Mouse (Mus musculus) MEL (cell line): ENCODE measurements around the gene Klra10. TPM values are rescaled to one million over a fixed set of nuclear protein-coding genes. Genes with fewer than 3 reads are reported as not detected.
A peak's percentile ranks its signal among the peaks of the same experiment; 100 is the strongest.

ENCODE experiments used
- DNase-seq: peaks from one replicate; pipeline ENCODE4 v3.0.0; 2011; ENCODE audit warnings: low read depth, low spot score
- H3K27ac ChIP-seq: 2 replicates; pipeline ENCODE4 v1.5.1; 2012; ENCODE audit warnings: low read depth, mild to moderate bottlenecking, control low read depth, low read length, moderate library complexity; ENCODE audit not compliant: control insufficient read depth
- H3K27me3 ChIP-seq, 2 experiments: fragments of 150-350 bp in 1 of 2; sonication (generic) in 1 of 2; 2 replicates each; pipeline ENCODE4 v1.6.1; 2012; ENCODE audit warnings: low read length in 2 of 2, mild to moderate bottlenecking in 2 of 2, improper control_type of control experiment in 1 of 2, moderate library complexity in 1 of 2; ENCODE audit not compliant: insufficient read depth in 2 of 2, control insufficient read depth in 1 of 2
- H3K36me3 ChIP-seq, 2 experiments: 2 replicates each; pipeline ENCODE4 v1.6.1; 2012 to 2014; ENCODE audit warnings: low read length in 2 of 2, improper control_type of control experiment in 1 of 2, inconsistent platforms in 1 of 2, mild to moderate bottlenecking in 1 of 2; ENCODE audit not compliant: insufficient read depth in 2 of 2, control insufficient read depth in 1 of 2
- H3K4me1 ChIP-seq, 2 experiments: fragments of 150-350 bp in 1 of 2; sonication (generic) in 1 of 2; 2 replicates each; pipeline ENCODE4 v1.6.1; 2012; ENCODE audit warnings: low read length in 2 of 2, improper control_type of control experiment in 1 of 2, mild to moderate bottlenecking in 1 of 2; ENCODE audit not compliant: insufficient read depth in 2 of 2, control insufficient read depth in 1 of 2
- H3K4me3 ChIP-seq, 2 experiments: fragments of 150-350 bp in 1 of 2; sonication (generic) in 1 of 2; 2 replicates each; pipeline ENCODE4 v1.5.1; 2012; ENCODE audit warnings: low read depth in 2 of 2, low read length in 2 of 2, mild to moderate bottlenecking in 2 of 2, moderate library complexity in 2 of 2, control low read depth in 1 of 2, improper control_type of control experiment in 1 of 2; ENCODE audit not compliant: control insufficient read depth in 1 of 2, insufficient read depth in 1 of 2
- H3K79me2 ChIP-seq: 2 replicates; pipeline ENCODE4 v1.6.1; 2012; ENCODE audit warnings: mild to moderate bottlenecking, low read length, moderate library complexity; ENCODE audit not compliant: control insufficient read depth, poor library complexity, insufficient read depth
- H3K9ac ChIP-seq: 2 replicates; pipeline ENCODE4 v1.6.1; 2012; ENCODE audit warnings: low read depth, mild to moderate bottlenecking, control low read depth, low read length, moderate library complexity; ENCODE audit not compliant: control insufficient read depth, poor library complexity, severe bottlenecking
- H3K9me3 ChIP-seq: fragments of 150-350 bp; sonication (generic); replicated peaks from 2 replicates; pipeline ENCODE4 v1.6.1; 2012; ENCODE audit warnings: mild to moderate bottlenecking, low read length, improper control_type of control experiment, moderate library complexity; ENCODE audit not compliant: insufficient read depth
- BHLHE40 ChIP-seq: IDR thresholded peaks from 2 replicates; pipeline ENCODE4 v1.6.1; 2012; ENCODE audit warnings: low read depth, mild to moderate bottlenecking, inconsistent platforms, low read length, improper control_type of control experiment, borderline replicate concordance
- CHD2 ChIP-seq: IDR thresholded peaks from 2 replicates; pipeline ENCODE4 v1.6.1; 2011; ENCODE audit warnings: low read length, improper control_type of control experiment
- E2F4 ChIP-seq: IDR thresholded peaks from 2 replicates; pipeline ENCODE4 v1.6.1; 2011; ENCODE audit warnings: low read depth, low read length, improper control_type of control experiment, borderline replicate concordance
- ELF1 ChIP-seq: IDR thresholded peaks from 2 replicates; pipeline ENCODE4 v1.6.1; 2014; ENCODE audit warnings: low read depth, mild to moderate bottlenecking, inconsistent platforms, low read length, improper control_type of control experiment, moderate library complexity
- EP300 ChIP-seq, 2 experiments: IDR thresholded peaks; 2 replicates each; pipeline ENCODE4 v1.6.1; 2011; ENCODE audit warnings: improper control_type of control experiment in 2 of 2, low read length in 2 of 2, low read depth in 1 of 2, mild to moderate bottlenecking in 1 of 2
- ETS1 ChIP-seq: IDR thresholded peaks from 2 replicates; pipeline ENCODE4 v1.6.1; 2012; ENCODE audit warnings: low read depth, mild to moderate bottlenecking, inconsistent platforms, low read length, improper control_type of control experiment, moderate library complexity
- GATA1 ChIP-seq: IDR thresholded peaks from 2 replicates; pipeline ENCODE4 v1.6.1; 2011; ENCODE audit warnings: low read depth, low read length, improper control_type of control experiment
- JUND ChIP-seq: IDR thresholded peaks from 2 replicates; pipeline ENCODE4 v1.6.1; 2011; ENCODE audit warnings: low read depth, mild to moderate bottlenecking, improper control_type of control experiment, low read length
- KAT2A ChIP-seq: conservative IDR thresholded peaks from 2 replicates; pipeline ENCODE4 v1.6.1; 2012; ENCODE audit warnings: low read depth, low read length, improper control_type of control experiment, inconsistent platforms
- MAZ ChIP-seq: IDR thresholded peaks from 2 replicates; pipeline ENCODE4 v1.6.1; 2012; ENCODE audit warnings: low read depth, mild to moderate bottlenecking, inconsistent platforms, low read length, improper control_type of control experiment
- MYB ChIP-seq: IDR thresholded peaks from 2 replicates; pipeline ENCODE4 v1.6.1; 2011; ENCODE audit warnings: mild to moderate bottlenecking, low read depth, low read length, improper control_type of control experiment
- MYC ChIP-seq: IDR thresholded peaks from 2 replicates; pipeline ENCODE4 v1.6.1; 2011; ENCODE audit warnings: low read depth, mild to moderate bottlenecking, low read length, improper control_type of control experiment, moderate library complexity
- NELFE ChIP-seq: IDR thresholded peaks from 2 replicates; pipeline ENCODE4 v1.6.1; 2011; ENCODE audit warnings: low read depth, low read length, improper control_type of control experiment
- NRF1 ChIP-seq: IDR thresholded peaks from 2 replicates; pipeline ENCODE4 v1.6.1; 2014; ENCODE audit warnings: low read depth, mild to moderate bottlenecking, inconsistent platforms, low read length, improper control_type of control experiment, moderate library complexity; ENCODE audit not compliant: poor library complexity, insufficient read depth, severe bottlenecking
- POLR2A ChIP-seq, 2 experiments: IDR thresholded peaks; 2 replicates each; pipeline ENCODE4 v1.6.1; 2011 to 2012; ENCODE audit warnings: low read length in 2 of 2, mild to moderate bottlenecking in 2 of 2, control low read depth in 1 of 2, improper control_type of control experiment in 1 of 2, low read depth in 1 of 2, moderate library complexity in 1 of 2; ENCODE audit not compliant: control insufficient read depth in 1 of 2, insufficient read depth in 1 of 2, poor library complexity in 1 of 2
- POLR2AphosphoS5 ChIP-seq: IDR thresholded peaks from 2 replicates; pipeline ENCODE4 v1.6.1; 2012; ENCODE audit warnings: low read depth, borderline replicate concordance, mild to moderate bottlenecking, inconsistent platforms, low read length, moderate library complexity, mixed read lengths
- RCOR1 ChIP-seq: IDR thresholded peaks from 2 replicates; pipeline ENCODE4 v1.6.1; 2012; ENCODE audit warnings: low read depth, mild to moderate bottlenecking, inconsistent platforms, low read length, improper control_type of control experiment
- SIN3A ChIP-seq: IDR thresholded peaks from 2 replicates; pipeline ENCODE4 v1.6.1; 2012; ENCODE audit warnings: low read length, improper control_type of control experiment, inconsistent platforms
- SMC3 ChIP-seq: IDR thresholded peaks from 2 replicates; pipeline ENCODE4 v1.6.1; 2011; ENCODE audit warnings: low read depth, low read length, improper control_type of control experiment
- TAL1 ChIP-seq: IDR thresholded peaks from 2 replicates; pipeline ENCODE4 v1.6.1; 2012; ENCODE audit warnings: mild to moderate bottlenecking, inconsistent platforms, low read length, moderate library complexity, mixed read lengths
- TBP ChIP-seq: IDR thresholded peaks from 2 replicates; pipeline ENCODE4 v1.8.0; 2011; ENCODE audit warnings: low read depth, low read length, improper control_type of control experiment
- TCF12 ChIP-seq: IDR thresholded peaks from 2 replicates; pipeline ENCODE4 v1.6.1; 2014; ENCODE audit warnings: low read depth, mild to moderate bottlenecking, inconsistent platforms, low read length, improper control_type of control experiment, moderate library complexity
- UBTF ChIP-seq: IDR thresholded peaks from 2 replicates; pipeline ENCODE4 v1.6.1; 2012; ENCODE audit warnings: low read depth, mild to moderate bottlenecking, inconsistent platforms, low read length, improper control_type of control experiment, moderate library complexity, borderline replicate concordance; ENCODE audit not compliant: insufficient read depth
- USF1 ChIP-seq: IDR thresholded peaks from 2 replicates; pipeline ENCODE4 v1.6.1; 2014; ENCODE audit warnings: low read depth, mild to moderate bottlenecking, inconsistent platforms, low read length, improper control_type of control experiment, moderate library complexity
- USF2 ChIP-seq, 2 experiments: IDR thresholded peaks; 2 replicates each; pipeline ENCODE4 v1.6.1; 2011 to 2012; ENCODE audit warnings: improper control_type of control experiment in 2 of 2, low read length in 2 of 2, borderline replicate concordance in 1 of 2, inconsistent platforms in 1 of 2, low read depth in 1 of 2, mild to moderate bottlenecking in 1 of 2; ENCODE audit not compliant: insufficient read depth in 1 of 2
- ZMIZ1 ChIP-seq: IDR thresholded peaks from 2 replicates; pipeline ENCODE4 v1.6.1; 2012; ENCODE audit warnings: low read depth, mild to moderate bottlenecking, inconsistent platforms, low read length, improper control_type of control experiment, moderate library complexity
- polyA plus RNA-seq, 2 experiments: library from polyadenylated mRNA; stranded (reverse) in 1 of 2; unstranded in 1 of 2; fragments of >175 nt in 1 of 2; fragments of >200 nt in 1 of 2; gene quantifications; 2 replicates each; pipeline versions ENCODE4 v1.2.1 to v1.2.4; 2012; ENCODE audit warnings: low replicate concordance in 2 of 2, low read depth in 1 of 2; ENCODE audit not compliant: insufficient read length in 2 of 2, insufficient read depth in 1 of 2, missing spikeins in 1 of 2
- total RNA-seq: library from RNA; depleted of rRNA; stranded (reverse); fragments of 300-350 nt; gene quantifications from 2 replicates; pipeline ENCODE4 v1.2.3, GENCODE M21; 2012

Klra10 gene
- total and polyA plus RNA-seq, 3 experiments = not detected

DNA sequence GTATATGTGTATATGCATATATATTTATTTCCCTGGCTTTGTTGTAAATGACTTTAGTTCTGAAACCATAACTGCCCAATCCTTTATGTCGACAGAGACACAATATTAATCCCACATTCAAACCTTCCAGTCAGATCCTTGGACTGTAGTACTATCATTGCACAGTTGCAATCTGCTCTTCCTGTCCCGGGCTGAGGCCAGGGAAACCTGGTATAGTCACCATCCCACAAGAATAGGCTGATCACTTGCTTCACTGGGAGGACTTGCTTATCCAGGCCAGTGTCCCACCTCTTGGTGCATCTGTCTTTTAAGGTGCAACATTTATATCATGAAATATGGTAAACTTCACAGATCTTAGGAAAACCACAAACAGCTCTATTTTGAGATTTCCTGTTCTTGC lies 44.2 kb downstream of the Klra10 start:
- DNase-seq = no peak

DNA sequence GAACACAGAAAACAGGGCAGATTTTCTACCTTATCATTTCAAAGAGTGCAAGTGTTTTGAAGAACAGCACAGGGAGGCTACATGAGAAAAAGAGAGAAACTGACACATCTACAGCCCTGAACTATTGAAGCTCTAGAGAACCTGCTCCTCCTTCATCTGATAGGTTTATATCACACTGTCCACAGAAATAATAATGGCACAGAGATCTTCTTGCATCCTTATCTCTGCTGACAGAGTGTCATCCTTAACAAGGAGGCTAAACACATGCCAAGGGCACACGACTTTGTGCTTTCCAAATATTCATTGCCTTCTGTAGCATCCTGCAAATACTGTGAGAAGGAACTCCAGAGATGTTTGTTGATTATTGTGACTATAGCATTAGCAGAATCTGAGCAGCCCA lies 45.1 kb downstream of the Klra10 start:
- no peaks in the 10 kb centered on the region for H3K9me3 ChIP-seq
- no peaks in the 10 kb centered on the region for H3K36me3 ChIP-seq
- peaks cover 0 to 2% of the 10 kb centered on the region in 2 experiments; a peak in 1 of 4 replicates for H3K4me1 ChIP-seq
- H3K4me3 ChIP-seq = no peak overlapping the region
- H3K27me3 ChIP-seq = no peaks in the 10 kb centered on the region
- H3K79me2 ChIP-seq = no peaks in the 10 kb centered on the region
- peak; percentile 44 for DNase-seq
- TF ChIP-seq EP300 (IDR thresholded peaks at IDR 0.05; ENCODE audit: low read depth in 1 of 2, low read length in 2 of 2) = peak; percentile 68 to 72
- TF ChIP-seq GATA1 = peak; percentile 70
- TF ChIP-seq ETS1 = 0 out of 2 replicates have a peak, but pooled peaks have one; percentile 29
- TF ChIP-seq MAZ = no peak
- TF ChIP-seq RCOR1 = 0 out of 2 replicates have a peak, but pooled peaks have one; percentile 27
- TF ChIP-seq UBTF = no peak
- TF ChIP-seq TCF12 = peak; percentile 78
- TF ChIP-seq CHD2 = no peak
- no peak overlapping the region for H3K27ac ChIP-seq
- no peak overlapping the region for H3K9ac ChIP-seq

More for the DNA sequence above, 44.2 kb downstream of the Klra10 start:
- Histone ChIP-seq H3K27me3 (no peaks in the 10 kb centered on the region), H3K4me3 (no peak overlapping the region), H3K4me1 (peaks cover 0 to 2% of the 10 kb centered on the region in 2 experiments; a peak in 1 of 4 replicates), H3K36me3 (no peaks in the 10 kb centered on the region), H3K9ac (no peak overlapping the region), H3K9me3 (no peaks in the 10 kb centered on the region)
- TF ChIP-seq MAZ = no peak
- TF ChIP-seq USF1 = no peak
- TF ChIP-seq USF2 (IDR thresholded peaks at IDR 0.05; ENCODE audit: borderline replicate concordance in 1 of 2, insufficient read depth in 1 of 2, low read depth in 1 of 2, low read length in 2 of 2) = no peak
- TF ChIP-seq MYB = no peak
- TF ChIP-seq ELF1 = no peak
- TF ChIP-seq NRF1 = no peak
- no peak for TF ChIP-seq CHD2
- TF ChIP-seq RCOR1 = no peak
- no peak for TF ChIP-seq POLR2A (IDR thresholded peaks at IDR 0.05; ENCODE audit: control insufficient read depth in 1 of 2, insufficient read depth in 1 of 2, low read depth in 1 of 2, low read length in 2 of 2, poor library complexity in 1 of 2)
- TF ChIP-seq TAL1 = no peak
- TF ChIP-seq, all 39 proteins: peak for 0
- Histone ChIP-seq H3K27ac (no peak overlapping the region), H3K79me2 (no peaks in the 10 kb centered on the region)

DNA sequence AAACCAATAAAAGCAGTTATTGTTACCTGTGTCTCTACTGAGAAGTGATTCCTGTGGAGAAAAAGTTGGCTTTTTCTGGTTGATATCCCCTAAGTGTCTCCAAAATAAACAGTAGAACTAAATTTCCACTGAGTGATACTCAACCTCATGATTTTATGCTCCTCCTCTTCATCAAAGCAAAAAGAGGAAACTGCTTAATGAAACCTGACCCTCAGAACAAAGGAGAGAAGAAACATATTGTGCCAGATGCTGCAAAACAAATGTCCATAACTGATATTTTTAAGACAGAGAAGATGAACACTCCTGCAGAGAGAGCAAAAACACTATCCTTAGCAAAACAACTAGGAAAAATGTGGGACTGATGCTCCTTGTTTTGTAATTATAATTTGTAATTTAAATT lies 48.5 kb downstream of the Klra10 start, which contains the start of gene Klra7:
Gene Klra7 (minus strand): TSS at position 101 of the 400 bp plus-strand sequence.
- peaks cover 0 to 2% of the 10 kb centered on the region in 2 experiments; a peak in 1 of 4 replicates for H3K4me1 ChIP-seq
- H3K9me3 ChIP-seq = no peaks in the 10 kb centered on the region
- no peaks in the 10 kb centered on the region for H3K79me2 ChIP-seq
- peak; percentile 11 for DNase-seq
- H3K9ac ChIP-seq = no peak within 1 kb of the TSS
- TF ChIP-seq MYC (no peak), JUND (no peak), ETS1 (no peak), SIN3A (no peak), UBTF (no peak), ELF1 (no peak), USF2 (IDR thresholded peaks at IDR 0.05; ENCODE audit: borderline replicate concordance in 1 of 2, insufficient read depth in 1 of 2, low read depth in 1 of 2, low read length in 2 of 2) (no peak), ZMIZ1 (no peak), USF1 (no peak), SMC3 (no peak), TBP (no peak), NELFE (no peak), CHD2 (no peak), BHLHE40 (no peak), E2F4 (no peak), POLR2AphosphoS5 (no peak), KAT2A (no peak)
- H3K27me3 ChIP-seq = no peaks in the 10 kb centered on the region
- H3K4me3 ChIP-seq = no peak within 1 kb of the TSS
- no peak within 1 kb of the TSS for H3K27ac ChIP-seq
- H3K36me3 ChIP-seq = no peaks in the 10 kb centered on the region
